Mouse (Mus musculus): Measurements from ENCODE around the gene Dpf1. TPM values are rescaled to one million over a fixed set of nuclear protein-coding genes. Genes with fewer than 3 reads are reported as not detected.

Dpf1 gene
- polyA plus RNA-seq (2016; fragmentation: Nextera tagmentation; extraction: Ambion mirVana), result 24.8 and 28.9 TPM in 2 replicates

- Histone ChIP-seq H3K9me3 (no peaks in the 10 kb centered on the region), H3K27me3 (replicated peaks; ENCODE audit: low read depth, poor library complexity, severe bottlenecking) (peaks cover 55% of the 10 kb centered on the region), H3K27ac (replicated peaks) (peak within 1 kb of the TSS; percentile 86), H3K4me3 (peak within 1 kb of the TSS; percentile 75), H3K36me3 (replicated peaks) (no peaks in the 10 kb centered on the region), H3K4me1 (peaks cover 59% of the 10 kb centered on the region)
- under 1% methylated on average over 67 of the region's 67 CpGs for WGBS
- peak; percentile 90 for DNase-seq (ENCODE audit: low spot score)
Measured at GRCm38 (mm10) chr7:29303738-29304462, at the start of gene Dpf1. Dpf1 (plus strand) TSS chr7:29303951.

- WGBS, result 85% methylated on average over 4 of the region's 4 CpGs
- H3K27me3 ChIP-seq (replicated peaks; ENCODE audit: low read depth, poor library complexity, severe bottlenecking), result no peaks in the 10 kb centered on the region
- H3K4me1 ChIP-seq, result peaks cover 50% of the 10 kb centered on the region
- DNase-seq (ENCODE audit: low spot score), result no peak
- no peak overlapping the region for H3K4me3 ChIP-seq
- no peak overlapping the region for H3K27ac ChIP-seq (replicated peaks)
- no peaks in the 10 kb centered on the region for H3K9me3 ChIP-seq
- H3K36me3 ChIP-seq (replicated peaks), result peaks cover 14% of the 10 kb centered on the region
Measured at GRCm38 (mm10) chr7:29255875-29256274, 47.9 kb upstream of the Dpf1 start.

- Histone ChIP-seq H3K9me3 (no peaks in the 10 kb centered on the region), H3K4me1 (peaks cover 56% of the 10 kb centered on the region), H3K4me3 (no peak overlapping the region), H3K36me3 (replicated peaks) (peaks cover 14% of the 10 kb centered on the region), H3K27me3 (replicated peaks; ENCODE audit: low read depth, poor library complexity, severe bottlenecking) (no peaks in the 10 kb centered on the region), H3K27ac (replicated peaks) (no peak overlapping the region)
- 83% methylated on average over 1 of the region's 1 CpGs for WGBS
- no peak for DNase-seq (ENCODE audit: low spot score)
Measured at GRCm38 (mm10) chr7:29257368-29257767, 46.4 kb upstream of the Dpf1 start.

GRCm38 (mm10) chr7:29259781-29260730 is 43.7 kb upstream of the Dpf1 start:
- H3K4me3 ChIP-seq, result no peak overlapping the region
- H3K36me3 ChIP-seq (replicated peaks), result peaks cover 14% of the 10 kb centered on the region
- no peaks in the 10 kb centered on the region for H3K9me3 ChIP-seq
- H3K27me3 ChIP-seq (replicated peaks; ENCODE audit: low read depth, poor library complexity, severe bottlenecking), result no peaks in the 10 kb centered on the region
- peaks cover 44% of the 10 kb centered on the region for H3K4me1 ChIP-seq
- 73% methylated on average over 10 of the region's 10 CpGs for WGBS
- H3K27ac ChIP-seq (replicated peaks), result peak overlapping the region; percentile 78
- no peak for DNase-seq (ENCODE audit: low spot score)

GRCm38 (mm10) chr7:29262151-29262550 is 41.6 kb upstream of the Dpf1 start:
- Histone ChIP-seq H3K4me1 (peaks cover 53% of the 10 kb centered on the region), H3K9me3 (no peaks in the 10 kb centered on the region), H3K27me3 (replicated peaks; ENCODE audit: low read depth, poor library complexity, severe bottlenecking) (no peaks in the 10 kb centered on the region), H3K4me3 (no peak overlapping the region), H3K27ac (replicated peaks) (no peak overlapping the region), H3K36me3 (replicated peaks) (peaks cover 9% of the 10 kb centered on the region)
- 75% methylated on average over 6 of the region's 6 CpGs for WGBS
- no peak for DNase-seq (ENCODE audit: low spot score)

GRCm38 (mm10) chr7:29263831-29264230 is 39.9 kb upstream of the Dpf1 start:
- Histone ChIP-seq H3K27me3 (replicated peaks; ENCODE audit: low read depth, poor library complexity, severe bottlenecking) (no peaks in the 10 kb centered on the region), H3K4me3 (no peak overlapping the region), H3K4me1 (peaks cover 43% of the 10 kb centered on the region), H3K9me3 (no peaks in the 10 kb centered on the region), H3K36me3 (replicated peaks) (no peaks in the 10 kb centered on the region), H3K27ac (replicated peaks) (no peak overlapping the region)
- DNase-seq (ENCODE audit: low spot score), result no peak
- 86% methylated on average over 3 of the region's 3 CpGs for WGBS

- Histone ChIP-seq H3K27me3 (replicated peaks; ENCODE audit: low read depth, poor library complexity, severe bottlenecking) (no peaks in the 10 kb centered on the region), H3K27ac (replicated peaks) (no peak overlapping the region), H3K4me1 (peaks cover 27% of the 10 kb centered on the region)
Measured at GRCm38 (mm10) chr7:29265636-29266035, 38.1 kb upstream of the Dpf1 start.

GRCm38 (mm10) chr7:29266931-29267330 is 36.8 kb upstream of the Dpf1 start:
- H3K4me3 ChIP-seq, result no peak overlapping the region
- WGBS, result 60% methylated on average over 4 of the region's 4 CpGs
- no peak for DNase-seq (ENCODE audit: low spot score)
- no peaks in the 10 kb centered on the region for H3K36me3 ChIP-seq (replicated peaks)
- peaks cover 25% of the 10 kb centered on the region for H3K4me1 ChIP-seq
- H3K9me3 ChIP-seq, result no peaks in the 10 kb centered on the region
- no peaks in the 10 kb centered on the region for H3K27me3 ChIP-seq (replicated peaks; ENCODE audit: low read depth, poor library complexity, severe bottlenecking)
- H3K27ac ChIP-seq (replicated peaks), result no peak overlapping the region

More at GRCm38 (mm10) chr7:29265636-29266035, 38.1 kb upstream of the Dpf1 start:
- Histone ChIP-seq H3K36me3 (replicated peaks) (no peaks in the 10 kb centered on the region), H3K9me3 (no peaks in the 10 kb centered on the region), H3K4me3 (no peak overlapping the region)
- 83% methylated on average over 7 of the region's 7 CpGs for WGBS
- DNase-seq (ENCODE audit: low spot score), result no peak

GRCm38 (mm10) chr7:29270445-29270844 is 33.3 kb upstream of the Dpf1 start:
- H3K9me3 ChIP-seq, result no peaks in the 10 kb centered on the region
- H3K27me3 ChIP-seq (replicated peaks; ENCODE audit: low read depth, poor library complexity, severe bottlenecking), result no peaks in the 10 kb centered on the region
- no peak overlapping the region for H3K27ac ChIP-seq (replicated peaks)
- no peak for DNase-seq (ENCODE audit: low spot score)
- H3K4me3 ChIP-seq, result no peak overlapping the region
- H3K36me3 ChIP-seq (replicated peaks), result no peaks in the 10 kb centered on the region
- WGBS, result 89% methylated on average over 4 of the region's 4 CpGs
- peaks cover 11% of the 10 kb centered on the region; the same call in 1 of the 2 replicates for H3K4me1 ChIP-seq

- no peaks in the 10 kb centered on the region for H3K9me3 ChIP-seq
- H3K4me1 ChIP-seq, result peaks cover 3% of the 10 kb centered on the region; the same call in 1 of the 2 replicates
- no peaks in the 10 kb centered on the region for H3K27me3 ChIP-seq (replicated peaks; ENCODE audit: low read depth, poor library complexity, severe bottlenecking)
- no peak overlapping the region for H3K27ac ChIP-seq (replicated peaks)
- DNase-seq (ENCODE audit: low spot score), result no peak
- no peaks in the 10 kb centered on the region for H3K36me3 ChIP-seq (replicated peaks)
- WGBS, result 83% methylated on average over 8 of the region's 8 CpGs
- no peak overlapping the region for H3K4me3 ChIP-seq
Measured at GRCm38 (mm10) chr7:29271687-29272465, 31.9 kb upstream of the Dpf1 start.

- 69% methylated on average over 5 of the region's 5 CpGs for WGBS
- Histone ChIP-seq H3K36me3 (replicated peaks) (no peaks in the 10 kb centered on the region), H3K4me3 (no peak overlapping the region), H3K27me3 (replicated peaks; ENCODE audit: low read depth, poor library complexity, severe bottlenecking) (peaks cover 28% of the 10 kb centered on the region), H3K4me1 (peaks cover 23% of the 10 kb centered on the region), H3K27ac (replicated peaks) (no peak overlapping the region), H3K9me3 (no peaks in the 10 kb centered on the region)
- no peak for DNase-seq (ENCODE audit: low spot score)
Measured at GRCm38 (mm10) chr7:29276715-29277114, 27.0 kb upstream of the Dpf1 start.

- DNase-seq (ENCODE audit: low spot score), result no peak
- no peak overlapping the region for H3K4me3 ChIP-seq
- 91% methylated on average over 4 of the region's 4 CpGs for WGBS
- peaks cover 30% of the 10 kb centered on the region for H3K4me1 ChIP-seq
- no peak overlapping the region for H3K27ac ChIP-seq (replicated peaks)
- H3K36me3 ChIP-seq (replicated peaks), result no peaks in the 10 kb centered on the region
- H3K27me3 ChIP-seq (replicated peaks; ENCODE audit: low read depth, poor library complexity, severe bottlenecking), result peaks cover 36% of the 10 kb centered on the region
- no peaks in the 10 kb centered on the region for H3K9me3 ChIP-seq
Measured at GRCm38 (mm10) chr7:29277510-29277909, 26.2 kb upstream of the Dpf1 start.
